Mouse (Mus musculus) urinary bladder, adult 18-20 months (tissue): ENCODE data around the gene Rnase1.
"Not testable (repeated sequence)": the region's sequence is repeated elsewhere in the genome, so short reads cannot be mapped to it uniquely, and the experiment has no call there.

Experiments used
- DNase-seq, 2 experiments: peaks; one replicate each; pipeline ENCODE4 v3.0.0; 2022; ENCODE audit warnings: low spot score in 2 of 2, mixed read lengths in 2 of 2

The Rnase1 gene

DNA sequence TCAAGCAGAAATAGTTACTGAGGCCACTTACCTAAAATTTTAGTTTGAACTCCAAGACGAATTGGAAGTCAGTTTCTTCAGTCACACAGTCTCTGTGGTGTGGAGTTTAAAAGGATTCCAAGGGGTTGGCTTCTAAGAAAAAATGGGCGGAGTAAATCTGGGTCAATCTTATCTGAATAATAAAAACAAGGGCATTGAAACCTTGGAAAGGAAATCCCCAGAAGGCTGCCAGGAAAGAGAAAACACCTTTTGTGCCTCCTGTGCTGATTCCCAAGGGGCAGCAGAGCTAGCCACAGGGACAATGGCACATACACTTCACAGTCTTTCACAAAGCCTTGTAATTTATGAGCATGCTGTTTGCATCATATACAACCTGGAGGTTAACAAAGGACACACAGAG, at the start of gene Rnase1:
TSS of gene Rnase1 (minus strand) at position 101 of the 400 bp plus-strand sequence.
- DNase-seq: no peak

DNA sequence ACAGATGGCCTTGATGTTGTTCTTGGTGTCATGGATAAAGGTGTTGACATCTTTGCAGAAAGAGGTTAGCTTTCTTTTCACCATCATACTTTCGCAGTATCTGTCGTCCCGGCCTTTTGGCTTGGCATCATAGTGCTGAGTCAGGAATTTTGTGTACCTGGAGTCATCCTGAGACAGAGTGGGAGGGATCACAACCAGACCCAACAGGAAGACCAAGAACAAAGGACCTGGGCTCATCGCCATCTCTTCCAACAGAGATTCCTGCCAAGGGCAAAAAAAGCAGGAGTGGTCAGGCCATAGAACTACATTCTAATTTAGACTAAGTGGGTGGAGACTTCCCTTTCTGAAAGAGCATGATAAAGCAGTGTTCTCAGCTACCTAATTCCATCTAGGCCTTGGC, 49.1 kb upstream of the Rnase1 start:
- DNase-seq: no peak

DNA sequence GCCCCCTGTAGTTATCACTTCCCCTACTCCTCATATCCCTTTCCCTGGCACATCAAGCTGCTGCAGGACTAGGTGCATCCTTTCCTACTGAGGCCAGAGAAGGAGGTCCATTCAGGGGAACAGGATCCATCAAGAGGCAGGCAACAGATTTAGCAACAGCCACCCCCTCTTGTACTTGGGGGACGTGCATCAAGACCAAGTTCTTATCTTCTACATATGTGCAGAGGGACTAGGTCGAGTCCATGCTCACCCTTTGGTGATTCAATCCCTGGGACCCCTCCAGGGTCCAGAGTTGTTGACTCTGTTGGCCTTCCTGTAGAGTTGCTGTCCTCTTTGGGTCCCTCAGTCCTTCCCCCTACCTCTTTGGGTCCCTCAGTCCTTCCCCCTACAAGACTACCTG, 34.5 kb upstream of the Rnase1 start:
- DNase-seq: not testable (repeated sequence)

DNA sequence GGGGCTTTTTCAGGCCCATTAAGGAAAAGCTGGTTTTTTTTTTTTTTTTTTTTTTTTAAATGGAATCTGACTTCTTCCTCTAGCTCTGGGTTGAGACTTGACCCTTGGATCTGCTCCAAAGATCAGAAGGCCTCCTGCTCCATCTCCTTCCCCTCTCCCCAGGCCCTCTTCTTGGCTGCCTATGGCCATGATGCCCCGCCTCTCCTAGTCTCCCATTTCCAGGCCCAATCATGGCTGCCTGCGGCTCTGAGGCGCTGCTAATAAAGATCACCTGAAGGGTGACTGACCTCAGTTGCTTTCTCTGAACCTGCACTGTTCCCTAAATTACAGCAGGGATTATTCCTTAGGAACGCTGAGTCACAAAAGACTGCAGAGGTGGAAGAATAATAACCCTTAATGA, 27.3 kb upstream of the Rnase1 start:
- no peak for DNase-seq

DNA sequence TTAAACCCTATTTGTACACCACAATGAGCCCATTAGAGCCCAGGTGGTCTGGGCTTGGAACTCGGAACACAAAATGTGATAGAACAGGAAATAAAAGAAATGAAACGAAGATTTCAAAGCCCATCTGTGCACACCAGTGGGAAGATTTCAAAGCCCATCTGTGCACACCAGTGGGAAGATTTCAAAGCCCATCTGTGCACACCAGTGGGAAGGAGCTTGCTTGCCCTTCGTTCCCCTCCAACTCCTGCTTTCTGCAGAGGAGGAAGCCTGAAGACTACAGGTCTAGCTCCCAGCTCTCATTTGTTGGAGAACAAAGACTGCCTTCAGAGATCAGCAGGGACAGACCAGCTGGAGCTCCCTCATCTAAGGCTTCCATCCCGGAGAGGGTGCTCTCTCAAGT, 26.4 kb upstream of the Rnase1 start:
- DNase-seq: peak in 1 of 2 experiments; percentile 12

DNA sequence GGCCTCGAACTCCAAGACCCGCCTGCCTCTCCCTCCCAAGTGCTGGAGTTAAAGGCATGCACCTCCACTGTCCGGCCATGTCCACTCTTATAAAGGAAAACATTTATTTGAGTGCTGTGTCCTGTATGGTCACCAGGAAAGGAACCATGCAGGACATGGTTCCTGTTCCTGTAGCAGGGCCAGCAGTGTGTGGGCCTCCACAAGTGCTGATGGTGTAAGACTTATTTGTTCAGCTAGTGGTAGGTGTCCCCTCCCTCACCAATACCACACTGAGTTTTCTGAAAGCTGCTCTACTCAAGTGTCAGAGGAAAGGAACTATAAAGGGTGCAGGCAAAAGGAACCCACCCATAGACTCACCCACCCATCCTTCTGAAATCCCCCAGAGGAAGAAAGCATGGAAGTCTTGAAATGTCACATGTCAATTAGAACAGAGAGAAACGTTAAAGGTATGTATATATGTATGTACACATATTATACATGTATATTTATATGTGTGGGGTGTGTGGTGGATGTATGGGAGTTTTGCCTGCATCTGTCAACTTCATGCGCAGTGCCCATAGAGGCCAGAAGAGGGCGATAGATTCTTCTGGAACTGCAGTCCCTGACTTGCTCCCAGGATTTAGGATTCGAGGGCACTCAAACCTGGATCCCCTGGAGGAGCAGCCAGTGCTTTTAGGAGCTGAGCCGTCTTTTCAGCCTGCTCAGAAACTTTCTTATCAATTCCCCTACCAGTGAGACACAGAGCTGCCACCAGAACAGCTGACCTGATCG, 25.7 kb upstream of the Rnase1 start:
- not testable (repeated sequence) for DNase-seq

DNA sequence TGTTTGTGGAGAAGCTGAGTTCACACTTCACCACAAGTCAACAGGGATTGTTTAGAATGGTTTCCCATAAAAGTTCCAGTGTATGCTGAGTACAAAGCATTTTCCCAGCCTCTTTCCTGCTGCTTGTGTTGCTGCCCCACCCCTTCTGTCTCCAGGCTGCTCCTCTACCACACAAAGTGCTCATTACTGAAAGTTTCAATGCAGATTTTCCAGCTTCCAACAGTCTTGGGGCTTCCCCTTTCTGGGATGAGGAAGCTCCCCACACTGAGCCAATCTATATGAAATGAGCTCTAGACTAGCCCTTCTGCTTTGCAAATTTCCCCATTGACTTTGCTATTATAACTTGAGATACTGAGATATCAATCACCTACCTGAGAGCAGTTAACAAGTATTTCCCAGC, 19.5 kb upstream of the Rnase1 start:
- DNase-seq: no peak

DNA sequence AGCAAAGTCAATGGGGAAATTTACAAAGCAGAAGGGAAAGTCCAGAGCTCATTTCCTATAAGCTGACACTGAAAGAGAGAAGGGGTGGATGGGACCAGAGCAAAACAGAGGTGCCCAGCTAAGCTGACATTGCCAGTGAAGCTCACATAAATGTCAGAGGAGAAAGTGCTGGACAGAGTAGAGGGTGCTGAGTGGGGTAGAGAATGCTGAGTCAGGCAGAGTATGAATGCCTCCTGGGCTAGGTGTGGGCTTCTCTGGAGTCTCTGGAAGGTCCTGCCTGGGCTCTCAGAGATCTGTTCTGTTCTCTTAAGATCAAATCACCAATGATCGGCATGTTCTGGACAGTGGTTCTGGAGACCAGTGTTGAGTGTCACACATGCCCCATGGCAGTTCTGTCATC, 18.9 kb upstream of the Rnase1 start:
- no peak for DNase-seq

DNA sequence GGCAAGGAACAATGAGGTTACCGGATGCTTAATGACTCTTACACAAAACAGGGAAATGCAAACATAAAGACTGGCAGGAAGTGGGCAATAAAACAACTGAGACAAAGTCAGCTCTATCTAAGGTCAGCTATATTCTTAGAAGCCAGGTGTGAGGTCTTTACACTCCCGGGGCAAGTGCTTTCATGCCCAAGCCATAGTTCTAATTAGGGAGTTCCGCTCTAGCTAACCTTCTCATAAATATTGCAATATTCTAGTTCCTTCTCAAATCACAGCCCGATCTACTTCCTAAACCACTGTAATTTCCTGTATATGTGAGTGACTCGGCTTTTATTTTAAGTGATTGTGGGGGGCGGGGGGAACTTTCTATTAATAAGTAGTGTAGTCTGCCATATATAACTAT, 16.7 kb upstream of the Rnase1 start:
- DNase-seq: not testable (repeated sequence)

DNA sequence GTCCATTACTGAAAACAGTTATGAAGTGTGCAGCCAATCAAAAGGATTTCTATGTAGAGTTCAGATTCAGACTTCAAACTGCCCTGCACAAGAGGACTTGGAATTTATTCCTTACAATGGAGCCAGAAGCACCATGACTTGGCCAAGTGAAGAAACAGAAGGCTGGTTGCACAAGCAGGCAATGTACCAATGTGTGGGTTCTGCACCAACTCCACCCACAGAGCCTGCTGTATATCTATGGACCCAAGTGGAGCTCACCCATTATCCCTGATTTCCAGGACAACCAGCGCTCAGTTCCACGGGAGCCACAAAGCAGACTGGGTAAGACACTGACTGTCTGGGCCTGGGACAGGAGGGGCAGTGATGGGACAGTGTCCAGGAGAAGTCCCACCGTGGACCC, 15.4 kb upstream of the Rnase1 start, which contains the start of gene Rnase2b:
TSS of gene Rnase2b (plus strand) at position 285 of the 400 bp plus-strand sequence.
- DNase-seq: not testable (repeated sequence)

DNA sequence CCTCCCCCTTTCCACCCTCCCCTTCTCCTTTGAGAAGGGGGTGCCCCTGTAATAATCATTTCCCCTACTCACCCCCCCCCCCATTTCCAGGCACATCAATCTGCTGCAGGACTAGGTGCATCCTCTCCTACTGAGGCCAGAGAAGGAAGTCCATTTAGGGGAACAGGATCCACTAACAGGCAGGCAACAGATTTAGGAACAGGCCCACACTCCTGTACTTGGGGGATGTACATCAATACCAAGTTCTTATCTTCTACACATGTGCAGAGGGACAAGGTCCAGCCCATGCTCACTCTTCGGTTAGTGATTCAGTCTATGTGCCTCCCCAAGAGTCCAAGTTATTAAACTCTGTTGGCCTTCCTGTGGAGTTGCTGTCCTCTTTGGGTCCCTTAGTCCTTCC, 10.5 kb upstream of the Rnase1 start:
- DNase-seq: no peak

DNA sequence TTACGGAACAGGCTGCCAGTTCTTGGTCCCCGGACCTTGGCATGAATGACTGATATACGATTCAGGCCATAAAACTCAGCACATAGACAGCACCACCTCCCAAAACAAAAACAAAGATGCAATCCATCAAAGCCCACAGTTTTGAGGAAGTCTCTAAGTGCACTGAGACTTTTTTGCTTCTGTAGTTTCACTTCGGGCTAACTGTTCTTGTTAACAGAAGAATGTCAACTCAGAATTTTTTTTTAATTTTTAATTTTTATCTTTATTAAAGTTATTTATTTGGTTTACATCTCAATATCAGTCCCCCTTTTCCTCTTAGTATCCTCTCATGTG, 10.1 kb upstream of the Rnase1 start:
- no peak for DNase-seq

DNA sequence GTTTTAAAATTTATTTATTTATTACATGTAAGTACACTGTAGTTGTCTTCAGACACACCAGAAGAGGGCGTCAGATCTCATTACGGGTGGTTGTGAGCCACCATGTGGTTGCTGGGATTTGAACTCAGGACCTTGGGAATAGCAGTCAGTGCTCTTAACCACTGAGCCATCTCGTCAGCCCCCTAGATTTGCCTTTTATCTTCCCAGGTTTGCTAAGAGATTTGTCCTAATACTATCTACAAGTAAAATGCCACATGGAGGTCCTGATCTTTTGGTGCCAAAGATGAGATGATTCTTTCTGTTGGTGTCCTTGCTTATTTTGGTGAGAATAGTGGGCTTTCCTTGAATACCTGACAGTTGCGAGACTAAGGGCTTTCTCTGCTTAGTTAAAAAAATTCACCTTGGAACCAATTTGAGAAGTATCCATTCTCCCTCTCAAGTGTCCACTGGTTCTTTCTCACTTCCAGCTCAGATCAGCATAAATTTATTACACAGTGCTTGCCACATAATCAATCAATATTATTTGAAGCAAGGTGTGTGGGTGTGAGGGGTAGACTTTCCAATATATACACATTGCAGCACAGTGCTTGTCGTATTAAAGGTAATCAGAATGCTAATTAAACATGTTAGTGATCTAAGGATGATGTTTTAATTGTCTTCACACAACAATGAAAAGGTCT, 9.6 kb upstream of the Rnase1 start:
- no peak for DNase-seq

DNA sequence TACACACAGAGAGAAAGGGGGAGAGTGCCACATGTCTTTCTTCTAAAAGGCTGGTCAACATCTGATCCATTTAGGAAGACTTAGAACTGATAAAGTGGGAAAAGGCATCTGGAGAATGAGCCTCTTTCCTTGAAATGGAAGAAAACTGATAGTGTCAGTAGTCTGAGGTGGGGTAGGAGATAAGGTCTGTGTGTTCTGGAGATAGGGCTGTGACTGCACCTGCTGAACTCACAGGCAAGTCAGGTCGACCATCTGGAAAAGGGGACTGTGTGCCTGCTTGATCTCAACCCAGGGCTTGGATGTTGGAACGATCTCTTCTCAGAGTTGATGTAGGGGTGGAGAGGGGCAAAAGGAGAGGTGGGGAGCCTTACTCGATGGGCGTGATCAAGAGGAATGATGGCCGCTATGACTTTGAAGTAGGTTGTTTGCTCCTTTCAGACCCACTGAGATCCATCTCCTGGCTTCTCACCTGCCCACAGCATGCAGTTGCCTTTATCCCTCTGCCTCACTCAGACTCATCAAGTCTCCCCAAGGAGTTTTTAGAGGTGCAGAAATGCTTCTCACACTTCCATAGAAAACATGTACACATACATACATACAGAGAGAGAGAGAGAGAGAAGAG, 5.8 kb upstream of the Rnase1 start:
- no peak for DNase-seq

DNA sequence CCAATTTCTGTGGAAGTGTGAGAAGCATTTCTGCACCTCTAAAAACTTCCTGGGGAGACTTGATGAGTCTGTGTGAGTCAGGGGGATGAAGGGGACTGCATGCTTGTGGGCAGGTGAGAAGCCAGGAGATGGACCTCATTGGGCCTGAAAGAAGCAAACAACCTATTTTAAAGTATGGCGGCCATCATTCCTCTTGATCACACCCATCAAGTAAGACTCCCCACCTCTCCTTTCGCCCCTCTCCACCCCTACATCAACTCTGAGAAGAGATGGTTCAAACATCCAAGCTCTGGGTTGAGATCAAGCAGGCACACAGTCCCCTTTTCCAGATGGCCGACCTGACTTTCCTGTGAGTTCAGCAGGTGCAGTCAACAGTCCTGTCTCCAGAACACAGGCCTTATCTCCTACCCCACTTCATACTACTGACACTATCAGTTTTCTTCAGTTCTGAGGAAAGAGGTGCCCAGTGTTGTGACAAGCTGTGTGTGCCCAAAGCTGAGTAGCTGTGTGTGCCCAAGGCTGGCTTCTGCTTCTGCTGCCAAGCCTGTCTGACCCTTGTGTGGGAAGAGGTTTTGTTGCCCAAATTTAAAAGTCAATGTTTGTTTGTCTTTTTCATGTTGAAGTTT, 3.7 kb upstream of the Rnase1 start:
- no peak for DNase-seq

DNA sequence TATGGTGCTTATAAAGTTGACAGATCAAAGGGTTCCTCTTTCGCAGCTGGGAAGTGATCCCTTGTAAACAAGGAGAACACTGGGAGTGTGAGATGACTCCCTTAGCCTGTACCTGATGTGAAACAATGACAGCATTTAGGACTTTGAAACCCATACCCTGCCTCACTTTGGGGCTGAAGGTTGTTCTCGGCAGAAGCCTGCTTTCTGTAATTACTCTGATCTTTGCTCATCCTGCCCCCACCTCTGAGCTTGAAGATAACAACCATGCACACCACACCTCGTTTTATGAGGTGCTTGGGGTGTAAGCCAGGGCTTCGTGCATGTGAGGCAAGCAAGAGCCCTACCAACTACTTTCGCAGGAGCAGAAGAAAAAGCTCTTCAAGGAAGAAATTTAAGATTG, 2.6 kb upstream of the Rnase1 start:
- no peak for DNase-seq

DNA sequence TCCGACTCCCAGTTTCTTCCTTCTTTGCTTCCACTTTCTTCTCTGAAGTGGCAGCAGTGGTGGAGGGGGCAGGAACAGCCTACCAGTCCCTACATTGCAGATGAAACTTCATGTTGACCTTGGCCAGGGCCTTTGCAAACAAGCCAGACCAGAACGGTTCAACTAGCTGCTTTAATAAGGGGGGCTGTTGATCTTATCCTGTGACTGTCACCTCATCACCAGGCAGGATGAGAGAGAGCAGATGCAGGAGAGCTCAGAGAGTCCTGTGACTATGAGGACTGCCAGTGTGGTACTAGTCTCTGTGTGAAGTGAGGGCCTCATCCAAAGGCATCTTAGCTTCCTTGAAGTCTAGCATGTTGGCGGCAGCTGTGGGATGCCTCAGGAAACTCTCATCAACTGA, 1.4 kb upstream of the Rnase1 start:
- no peak for DNase-seq

DNA sequence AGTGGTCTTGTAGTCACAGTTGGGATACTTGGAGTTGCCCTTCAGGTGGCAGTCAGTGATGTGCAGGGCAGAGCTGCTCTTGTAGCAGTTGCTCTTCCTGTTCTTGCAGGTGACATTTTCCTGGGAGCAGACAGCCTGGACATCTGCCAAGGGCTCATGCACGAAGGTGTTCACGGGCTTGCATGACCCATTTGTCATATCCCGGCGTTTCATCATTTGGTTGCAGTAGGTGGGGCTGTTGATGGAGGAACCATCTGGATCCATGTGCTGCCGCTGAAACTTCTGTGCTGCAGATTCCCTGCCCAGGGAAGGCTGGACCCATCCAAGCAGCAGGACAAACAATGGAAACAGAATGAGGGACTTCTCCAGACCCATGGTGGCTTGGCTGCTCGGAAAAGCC, 1.1 kb downstream of the Rnase1 start:
- no peak for DNase-seq

DNA sequence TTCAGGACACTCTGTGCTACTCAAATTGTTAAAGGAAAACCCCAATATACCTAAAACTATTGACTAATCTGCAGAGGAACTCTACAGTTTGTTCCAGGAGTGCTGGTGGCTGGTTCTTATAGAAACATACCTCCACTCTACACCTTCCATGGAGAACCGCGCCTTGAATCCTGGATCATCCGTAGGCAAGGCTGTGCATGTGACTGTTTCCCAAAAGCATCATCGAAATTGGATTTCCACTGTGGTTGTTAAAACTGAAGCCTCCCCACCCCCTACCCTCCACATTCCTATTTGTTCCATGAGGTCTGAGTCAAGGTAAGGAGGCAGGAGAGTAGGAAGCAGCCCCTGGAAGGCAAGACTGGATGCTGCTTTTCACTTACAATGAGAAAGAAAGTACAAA, 2.1 kb downstream of the Rnase1 start:
- DNase-seq: no peak

DNA sequence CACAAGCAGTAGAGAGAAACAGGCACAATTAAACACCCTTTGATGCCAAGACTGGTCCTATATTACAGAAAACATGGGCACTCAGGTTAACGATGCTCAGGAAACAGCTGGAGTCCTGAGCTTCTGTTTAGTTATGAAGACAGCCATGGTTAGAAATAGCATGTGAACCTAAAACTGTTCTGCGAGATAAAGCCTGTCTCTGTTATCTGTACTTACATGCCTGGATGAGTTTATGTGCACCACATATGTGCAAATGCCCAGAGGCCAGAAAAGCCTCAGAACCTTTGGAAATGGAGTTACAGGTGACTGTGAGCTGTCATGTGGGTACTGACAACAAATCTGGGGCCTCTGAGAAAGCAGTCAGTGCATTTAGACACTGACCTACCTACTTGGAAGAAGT, 2.6 kb downstream of the Rnase1 start:
- DNase-seq: no peak

DNA sequence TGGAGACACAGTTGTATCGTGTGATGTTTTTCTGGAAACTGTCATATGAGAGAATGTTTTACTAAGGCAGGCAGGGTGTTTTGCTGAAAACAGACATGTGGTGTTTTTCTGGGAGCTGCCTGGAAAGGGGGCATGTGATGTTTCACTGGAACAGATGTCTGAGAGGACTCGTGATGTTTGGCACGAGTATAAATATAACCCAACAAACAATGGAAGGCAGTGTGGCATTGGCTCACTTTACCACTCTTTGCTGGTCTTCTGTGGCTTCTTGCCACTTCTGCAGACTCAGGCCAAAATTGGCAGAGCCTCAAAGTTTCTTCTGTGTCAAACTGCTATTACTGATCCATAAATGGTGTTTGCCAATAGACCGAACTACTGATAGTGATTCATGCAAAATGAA, 3.3 kb downstream of the Rnase1 start:
- DNase-seq: no peak

DNA sequence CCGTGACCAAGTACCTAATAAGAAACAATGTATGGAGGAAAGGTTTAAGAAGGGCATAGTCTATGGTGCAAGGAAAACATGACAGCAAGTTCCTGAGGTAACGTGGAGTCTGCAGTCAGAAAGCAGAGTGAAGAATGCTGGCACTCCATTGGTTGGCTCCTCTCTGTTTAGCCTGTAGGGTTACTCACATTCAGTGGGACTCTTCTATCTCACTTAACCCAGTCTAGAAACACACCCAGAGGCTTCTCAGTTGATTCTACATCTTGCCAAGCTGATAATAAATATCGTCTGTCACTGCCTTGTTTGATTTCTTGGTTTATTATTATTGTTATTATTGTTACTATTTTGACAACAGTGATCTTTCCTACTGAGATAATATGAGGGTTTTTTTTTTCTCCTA, 4.0 kb downstream of the Rnase1 start:
- DNase-seq: no peak

DNA sequence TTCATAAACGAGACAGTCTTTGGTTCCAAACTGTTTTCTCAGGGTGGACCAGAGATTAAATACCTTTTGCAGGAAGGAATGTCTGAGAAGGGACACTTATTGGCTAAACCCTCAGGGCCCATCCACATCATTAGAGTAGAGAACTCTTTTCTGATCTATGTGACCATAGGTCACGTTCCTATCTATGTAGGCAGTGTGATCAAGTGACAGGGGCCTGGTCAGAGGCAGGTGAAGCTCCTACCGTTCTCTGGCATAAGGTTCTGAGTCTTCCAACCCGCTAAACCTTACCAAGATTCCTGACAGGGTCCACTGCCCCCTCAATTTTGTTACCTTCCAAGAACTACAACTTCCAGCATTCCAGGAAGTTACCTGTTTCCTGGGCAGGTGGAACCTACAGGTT, 4.5 kb downstream of the Rnase1 start:
- no peak for DNase-seq
